ENCODE assay signal across 9 mouse cellular contexts in the genomic region with DNA sequence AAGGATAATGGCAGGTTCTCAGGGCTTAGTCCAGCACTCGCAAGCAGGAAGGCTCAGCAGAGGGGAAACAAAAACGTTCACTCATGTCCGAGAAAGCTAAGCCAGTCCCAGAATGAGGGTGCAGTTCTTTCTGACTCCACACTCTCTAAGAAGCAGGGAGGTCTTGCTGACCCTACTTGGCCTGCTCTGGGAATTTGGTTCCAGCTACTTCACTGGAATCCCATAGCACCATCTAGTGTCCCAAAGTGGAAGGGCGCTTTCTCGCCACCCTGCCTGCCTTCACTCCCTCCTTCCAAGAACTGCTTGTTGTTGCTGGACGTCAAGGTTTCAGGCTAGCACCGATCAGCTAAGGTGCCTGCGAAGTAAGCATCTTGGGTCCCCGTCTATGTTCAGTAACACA. TPM values are rescaled to one million over a fixed set of nuclear protein-coding genes. Genes with fewer than 3 reads are reported as not detected.
DNase-seq lines count a peak whose midpoint lies in the region; ATAC-seq and TF ChIP-seq lines count a peak whose summit lies in the region.
"Had no signal": no experiment of that assay in that cellular context is flagged by ENCODE, and none has a peak within 500 bp of the region (broad histone marks: within the 10 kb centered on the region; RNA-seq: fewer than 3 reads in every experiment).

No protein-coding gene starts in this region.

- no peaks in the 10 kb centered on the region for H3K36me3 ChIP-seq in kidney, embryonic 16.5 days (ENCODE audit: insufficient read depth, low read length)
- H3K36me3 ChIP-seq in liver, adult 2 months (ENCODE audit: control insufficient read depth, insufficient read depth, low read length) = no peaks in the 10 kb centered on the region
- H3K36me3 ChIP-seq in neural tube, embryonic 12.5 days = no peaks in the 10 kb centered on the region
- H3K36me3 ChIP-seq: embryonic facial prominence, embryonic 13.5 days had no signal

- 27% methylated on average over 9 of the region's 9 CpGs for WGBS in kidney, embryonic 16.5 days
- 19% methylated on average over 9 of the region's 9 CpGs for WGBS in liver, adult 2 months
- 22% methylated on average over 9 of the region's 9 CpGs for WGBS in neural tube, embryonic 12.5 days

- no peaks in the 10 kb centered on the region for H3K9me3 ChIP-seq in kidney, embryonic 16.5 days (ENCODE audit: low read length)
- no peaks in the 10 kb centered on the region for H3K9me3 ChIP-seq in neural tube, embryonic 12.5 days
- H3K9me3 ChIP-seq: embryonic facial prominence, embryonic 13.5 days had no signal

- peak; percentile 81 for DNase-seq in 3T3-L1 (ENCODE audit: low read depth, low spot score)
- peak; percentile 68 for DNase-seq in R1 (ENCODE audit: low read depth, low spot score)
- peak; percentile 82 to 86 for DNase-seq in cerebellum, postnatal 25 days
- peak; percentile 61 for DNase-seq in gastrocnemius, postnatal 14 days
- peak; percentile 29 for DNase-seq in liver, adult 2 months (ENCODE audit: extremely low read depth, low read depth, low spot score)
- peak; percentile 23 for DNase-seq in thymus, postnatal 0 days (ENCODE audit: low spot score)

- no peak overlapping the region for H3K4me3 ChIP-seq in kidney, embryonic 16.5 days (ENCODE audit: low read length)
- H3K4me3 ChIP-seq in liver, adult 2 months (ENCODE audit: insufficient read depth, low read depth, low read length) = no peak overlapping the region
- no peak overlapping the region for H3K4me3 ChIP-seq in neural tube, embryonic 12.5 days
- H3K4me3 ChIP-seq: embryonic facial prominence, embryonic 13.5 days had no signal

- H3K27ac ChIP-seq in kidney, embryonic 16.5 days (ENCODE audit: low read length) = no peak overlapping the region
- H3K27ac ChIP-seq in liver, adult 2 months (replicated peaks; ENCODE audit: insufficient read depth, low read depth, low read length) = no peak overlapping the region
- H3K27ac ChIP-seq in neural tube, embryonic 12.5 days = no peak overlapping the region
- H3K27ac ChIP-seq: embryonic facial prominence, embryonic 13.5 days had no signal

- 0 out of 2 replicates have a peak, but pooled peaks cover 6% of the 10 kb centered on the region for H3K4me1 ChIP-seq in kidney, embryonic 16.5 days (ENCODE audit: insufficient read depth, low read length)
- H3K4me1 ChIP-seq in liver, adult 2 months (ENCODE audit: control insufficient read depth, insufficient read depth, low read length) = no peaks in the 10 kb centered on the region; the same call in 1 of the 2 replicates
- peaks cover 9% of the 10 kb centered on the region; the same call in 1 of the 2 replicates for H3K4me1 ChIP-seq in neural tube, embryonic 12.5 days

- TF ChIP-seq CTCF in liver, adult 2 months (IDR thresholded peaks at IDR 0.05; ENCODE audit: low read depth, low read length) = peak; percentile 78

- no peak for TF ChIP-seq POLR2A in liver, adult 2 months (IDR thresholded peaks at IDR 0.05; ENCODE audit: extremely low read depth, insufficient read depth, low read length)

- intact Hi-C loops in gastrocnemius, postnatal 14 days (cut with DNase I; ENCODE audit: low total_unique reads) = loop anchor here (5.0 kb wide), 2 partner anchors 84 to 114 kb away; no protein-coding TSS in a partner anchor

- H3K4me2 ChIP-seq in kidney, embryonic 16.5 days (replicated peaks; ENCODE audit: low read depth, low read length) = no peak overlapping the region
- H3K4me2 ChIP-seq in neural tube, embryonic 12.5 days (replicated peaks) = no peak overlapping the region
- H3K4me2 ChIP-seq: embryonic facial prominence, embryonic 13.5 days had no signal

- peaks cover 13% of the 10 kb centered on the region; the same call in 1 of the 2 replicates for H3K27me3 ChIP-seq in kidney, embryonic 16.5 days (ENCODE audit: insufficient read depth, low read length)
- H3K27me3 ChIP-seq in liver, adult 2 months (ENCODE audit: control insufficient read depth, insufficient read depth, low read length) = peaks cover 3% of the 10 kb centered on the region; the same call in 1 of the 2 replicates
- no peaks in the 10 kb centered on the region for H3K27me3 ChIP-seq in neural tube, embryonic 12.5 days (replicated peaks)

- no peak overlapping the region for H3K9ac ChIP-seq in kidney, embryonic 16.5 days (replicated peaks; ENCODE audit: low read length)
- no peak overlapping the region for H3K9ac ChIP-seq in liver, adult 2 months (ENCODE audit: low read depth, low read length)
- no peak overlapping the region for H3K9ac ChIP-seq in neural tube, embryonic 12.5 days
- H3K9ac ChIP-seq: embryonic facial prominence, embryonic 13.5 days had no signal

- peak; percentile 27; the same call in 1 of the 2 replicates for ATAC-seq in kidney, embryonic 16.5 days (ENCODE audit: low FRiP score, low TSS enrichment)
- 0 out of 2 replicates have a peak, but pooled peaks have one; percentile 39 for ATAC-seq in neural tube, embryonic 12.5 days (ENCODE audit: low FRiP score, low read depth)

- H3K79me2 ChIP-seq in liver, adult 2 months (ENCODE audit: control insufficient read depth, insufficient read depth, low read length) = no peaks in the 10 kb centered on the region

RNA-seq across cellular contexts. Expression of a gene that starts 5.0 kb away (rescaled TPM):
- total RNA-seq in gastrocnemius, postnatal 14 days (2021) = 1 to 10 TPM; 1.2 to 2.0 TPM
- polyA plus RNA-seq in kidney, embryonic 16.5 days (2015; fragmentation: Nextera tagmentation; extraction: Ambion mirVana) = 3.4 and 3.9 TPM in 2 replicates
- 0.74 and 1.5 TPM in 2 replicates for total RNA-seq in liver, adult 2 months (2014; rRNA removed)
- 0.76 and 0.97 TPM in 2 replicates for polyA plus RNA-seq in liver, adult 2 months (2012; rRNA removed)
- polyA plus RNA-seq in neural tube, embryonic 12.5 days (2016; fragmentation: Nextera tagmentation; extraction: Ambion mirVana) = 4.3 and 5.1 TPM in 2 replicates
- 0.13 and 0.18 TPM in 2 replicates for polyA plus RNA-seq in thymus, postnatal 0 days (2015; fragmentation: Nextera tagmentation; extraction: Ambion mirVana)

RNA-seq across cellular contexts. Expression of a gene that starts 53.1 kb away (rescaled TPM):
- 10 to 100 TPM; 23.9 to 28.3 TPM for total RNA-seq in gastrocnemius, postnatal 14 days (2021)
- 56.7 and 65.1 TPM in 2 replicates for polyA plus RNA-seq in kidney, embryonic 16.5 days (2015; fragmentation: Nextera tagmentation; extraction: Ambion mirVana)
- 6.8 and 14.0 TPM in 2 replicates for total RNA-seq in liver, adult 2 months (2014; rRNA removed)
- polyA plus RNA-seq in liver, adult 2 months (2012; rRNA removed) = 2.2 and 3.8 TPM in 2 replicates
- 84.1 and 91.2 TPM in 2 replicates for polyA plus RNA-seq in neural tube, embryonic 12.5 days (2016; fragmentation: Nextera tagmentation; extraction: Ambion mirVana)
- polyA plus RNA-seq in thymus, postnatal 0 days (2015; fragmentation: Nextera tagmentation; extraction: Ambion mirVana) = 68.0 and 70.3 TPM in 2 replicates

Comparison
In these comparisons a context has a peak if more than half of its experiments do, and no peak if none do; other contexts are left out.
1. DNase-seq: peak in every context shown above with its lines; median percentile 84 in cerebellum, postnatal 25 days; 81 in 3T3-L1; 68 in R1; 61 in gastrocnemius, postnatal 14 days; 29 in liver, adult 2 months; 23 in thymus, postnatal 0 days.
2. RNA of a gene that starts 53.1 kb away (polyA plus RNA-seq): 84.1 to 91.2 TPM in neural tube, embryonic 12.5 days, 68.0 to 70.3 TPM in thymus, postnatal 0 days and 56.7 to 65.1 TPM in kidney, embryonic 16.5 days; 2.2 to 3.8 TPM in liver, adult 2 months; every median in the first group is over 10 times any median in the second.